Mouse (Mus musculus) MEL (cell line): Measurements from ENCODE around the gene Hoxa1. TPM values are rescaled to one million over a fixed set of nuclear protein-coding genes. Genes with fewer than 3 reads are reported as not detected.

Experiments
- DNase-seq: peaks from one replicate; pipeline ENCODE4 v3.0.0; 2011; ENCODE audit warnings: low read depth, low spot score
- H3K27ac ChIP-seq: 2 replicates; pipeline ENCODE4 v1.5.1; 2012; ENCODE audit warnings: low read depth, mild to moderate bottlenecking, control low read depth, low read length, moderate library complexity; ENCODE audit not compliant: control insufficient read depth
- H3K27me3 ChIP-seq, 2 experiments: fragments of 150-350 bp in 1 of 2; sonication (generic) in 1 of 2; 2 replicates each; pipeline ENCODE4 v1.6.1; 2012; ENCODE audit warnings: low read length in 2 of 2, mild to moderate bottlenecking in 2 of 2, improper control_type of control experiment in 1 of 2, moderate library complexity in 1 of 2; ENCODE audit not compliant: insufficient read depth in 2 of 2, control insufficient read depth in 1 of 2
- H3K36me3 ChIP-seq, 2 experiments: 2 replicates each; pipeline ENCODE4 v1.6.1; 2012 to 2014; ENCODE audit warnings: low read length in 2 of 2, improper control_type of control experiment in 1 of 2, inconsistent platforms in 1 of 2, mild to moderate bottlenecking in 1 of 2; ENCODE audit not compliant: insufficient read depth in 2 of 2, control insufficient read depth in 1 of 2
- H3K4me1 ChIP-seq, 2 experiments: fragments of 150-350 bp in 1 of 2; sonication (generic) in 1 of 2; 2 replicates each; pipeline ENCODE4 v1.6.1; 2012; ENCODE audit warnings: low read length in 2 of 2, improper control_type of control experiment in 1 of 2, mild to moderate bottlenecking in 1 of 2; ENCODE audit not compliant: insufficient read depth in 2 of 2, control insufficient read depth in 1 of 2
- H3K4me3 ChIP-seq, 2 experiments: fragments of 150-350 bp in 1 of 2; sonication (generic) in 1 of 2; 2 replicates each; pipeline ENCODE4 v1.5.1; 2012; ENCODE audit warnings: low read depth in 2 of 2, low read length in 2 of 2, mild to moderate bottlenecking in 2 of 2, moderate library complexity in 2 of 2, control low read depth in 1 of 2, improper control_type of control experiment in 1 of 2; ENCODE audit not compliant: control insufficient read depth in 1 of 2, insufficient read depth in 1 of 2
- H3K79me2 ChIP-seq: 2 replicates; pipeline ENCODE4 v1.6.1; 2012; ENCODE audit warnings: mild to moderate bottlenecking, low read length, moderate library complexity; ENCODE audit not compliant: control insufficient read depth, poor library complexity, insufficient read depth
- H3K9ac ChIP-seq: 2 replicates; pipeline ENCODE4 v1.6.1; 2012; ENCODE audit warnings: low read depth, mild to moderate bottlenecking, control low read depth, low read length, moderate library complexity; ENCODE audit not compliant: control insufficient read depth, poor library complexity, severe bottlenecking
- H3K9me3 ChIP-seq: fragments of 150-350 bp; sonication (generic); replicated peaks from 2 replicates; pipeline ENCODE4 v1.6.1; 2012; ENCODE audit warnings: mild to moderate bottlenecking, low read length, improper control_type of control experiment, moderate library complexity; ENCODE audit not compliant: insufficient read depth
- BHLHE40 ChIP-seq: IDR thresholded peaks from 2 replicates; pipeline ENCODE4 v1.6.1; 2012; ENCODE audit warnings: low read depth, mild to moderate bottlenecking, inconsistent platforms, low read length, improper control_type of control experiment, borderline replicate concordance
- CHD1 ChIP-seq: IDR thresholded peaks from 2 replicates; pipeline ENCODE4 v1.6.1; 2012; ENCODE audit warnings: low read depth, mild to moderate bottlenecking, inconsistent platforms, low read length, improper control_type of control experiment
- CTCF ChIP-seq, 3 experiments: IDR thresholded peaks in 2 of 3; conservative IDR thresholded peaks in 1 of 3; 2 replicates each; pipeline ENCODE4 v1.5.1; 2011 to 2012; ENCODE audit warnings: low read length in 3 of 3, low read depth in 2 of 3, mild to moderate bottlenecking in 2 of 3, improper control_type of control experiment in 1 of 3, inconsistent platforms in 1 of 3, mixed read lengths in 1 of 3, moderate library complexity in 1 of 3; ENCODE audit not compliant: control insufficient read depth in 1 of 3, insufficient read depth in 1 of 3, poor library complexity in 1 of 3, severe bottlenecking in 1 of 3
- E2F4 ChIP-seq: IDR thresholded peaks from 2 replicates; pipeline ENCODE4 v1.6.1; 2011; ENCODE audit warnings: low read depth, low read length, improper control_type of control experiment, borderline replicate concordance
- ELF1 ChIP-seq: IDR thresholded peaks from 2 replicates; pipeline ENCODE4 v1.6.1; 2014; ENCODE audit warnings: low read depth, mild to moderate bottlenecking, inconsistent platforms, low read length, improper control_type of control experiment, moderate library complexity
- GABPA ChIP-seq: IDR thresholded peaks from 2 replicates; pipeline ENCODE4 v1.6.1; 2012; ENCODE audit warnings: low read depth, mild to moderate bottlenecking, inconsistent platforms, low read length, improper control_type of control experiment, moderate library complexity
- GATA1 ChIP-seq: IDR thresholded peaks from 2 replicates; pipeline ENCODE4 v1.6.1; 2011; ENCODE audit warnings: low read depth, low read length, improper control_type of control experiment
- HCFC1 ChIP-seq: IDR thresholded peaks from 2 replicates; pipeline ENCODE4 v1.6.1; 2012; ENCODE audit warnings: low read depth, mild to moderate bottlenecking, inconsistent platforms, low read length, improper control_type of control experiment, moderate library complexity
- JUND ChIP-seq: IDR thresholded peaks from 2 replicates; pipeline ENCODE4 v1.6.1; 2011; ENCODE audit warnings: low read depth, mild to moderate bottlenecking, improper control_type of control experiment, low read length
- MEF2A ChIP-seq: IDR thresholded peaks from 2 replicates; pipeline ENCODE4 v1.6.1; 2014; ENCODE audit warnings: low read depth, mild to moderate bottlenecking, inconsistent platforms, low read length, improper control_type of control experiment; ENCODE audit not compliant: poor library complexity, insufficient replicate concordance, severe bottlenecking; ENCODE audit errors: extremely low read depth
- MXI1 ChIP-seq: IDR thresholded peaks from 2 replicates; pipeline ENCODE4 v1.6.1; 2011; ENCODE audit warnings: mild to moderate bottlenecking, low read depth, low read length, improper control_type of control experiment
- MYB ChIP-seq: IDR thresholded peaks from 2 replicates; pipeline ENCODE4 v1.6.1; 2011; ENCODE audit warnings: mild to moderate bottlenecking, low read depth, low read length, improper control_type of control experiment
- MYC ChIP-seq: IDR thresholded peaks from 2 replicates; pipeline ENCODE4 v1.6.1; 2011; ENCODE audit warnings: low read depth, mild to moderate bottlenecking, low read length, improper control_type of control experiment, moderate library complexity
- POLR2A ChIP-seq, 2 experiments: IDR thresholded peaks; 2 replicates each; pipeline ENCODE4 v1.6.1; 2011 to 2012; ENCODE audit warnings: low read length in 2 of 2, mild to moderate bottlenecking in 2 of 2, control low read depth in 1 of 2, improper control_type of control experiment in 1 of 2, low read depth in 1 of 2, moderate library complexity in 1 of 2; ENCODE audit not compliant: control insufficient read depth in 1 of 2, insufficient read depth in 1 of 2, poor library complexity in 1 of 2
- POLR2AphosphoS2 ChIP-seq: IDR thresholded peaks from 2 replicates; pipeline ENCODE4 v1.6.1; 2011; ENCODE audit warnings: low read length, improper control_type of control experiment
- POLR2AphosphoS5 ChIP-seq: IDR thresholded peaks from 2 replicates; pipeline ENCODE4 v1.6.1; 2012; ENCODE audit warnings: low read depth, borderline replicate concordance, mild to moderate bottlenecking, inconsistent platforms, low read length, moderate library complexity, mixed read lengths
- RAD21 ChIP-seq: IDR thresholded peaks from 2 replicates; pipeline ENCODE4 v1.6.1; 2011; ENCODE audit warnings: mild to moderate bottlenecking, low read depth, low read length, improper control_type of control experiment
- RCOR1 ChIP-seq: IDR thresholded peaks from 2 replicates; pipeline ENCODE4 v1.6.1; 2012; ENCODE audit warnings: low read depth, mild to moderate bottlenecking, inconsistent platforms, low read length, improper control_type of control experiment
- TAL1 ChIP-seq: IDR thresholded peaks from 2 replicates; pipeline ENCODE4 v1.6.1; 2012; ENCODE audit warnings: mild to moderate bottlenecking, inconsistent platforms, low read length, moderate library complexity, mixed read lengths
- TBP ChIP-seq: IDR thresholded peaks from 2 replicates; pipeline ENCODE4 v1.8.0; 2011; ENCODE audit warnings: low read depth, low read length, improper control_type of control experiment
- TCF12 ChIP-seq: IDR thresholded peaks from 2 replicates; pipeline ENCODE4 v1.6.1; 2014; ENCODE audit warnings: low read depth, mild to moderate bottlenecking, inconsistent platforms, low read length, improper control_type of control experiment, moderate library complexity
- USF1 ChIP-seq: IDR thresholded peaks from 2 replicates; pipeline ENCODE4 v1.6.1; 2014; ENCODE audit warnings: low read depth, mild to moderate bottlenecking, inconsistent platforms, low read length, improper control_type of control experiment, moderate library complexity
- ZC3H11A ChIP-seq: IDR thresholded peaks from 2 replicates; pipeline ENCODE4 v1.6.1; 2012; ENCODE audit warnings: low read depth, mild to moderate bottlenecking, inconsistent platforms, low read length, improper control_type of control experiment
- polyA plus RNA-seq, 2 experiments: library from polyadenylated mRNA; stranded (reverse) in 1 of 2; unstranded in 1 of 2; fragments of >175 nt in 1 of 2; fragments of >200 nt in 1 of 2; gene quantifications; 2 replicates each; pipeline versions ENCODE4 v1.2.1 to v1.2.4; 2012; ENCODE audit warnings: low replicate concordance in 2 of 2, low read depth in 1 of 2; ENCODE audit not compliant: insufficient read length in 2 of 2, insufficient read depth in 1 of 2, missing spikeins in 1 of 2
- total RNA-seq: library from RNA; depleted of rRNA; stranded (reverse); fragments of 300-350 nt; gene quantifications from 2 replicates; pipeline ENCODE4 v1.2.3, GENCODE M21; 2012

The Hoxa1 gene
- total and polyA plus RNA-seq, 3 experiments, result not detected

DNA sequence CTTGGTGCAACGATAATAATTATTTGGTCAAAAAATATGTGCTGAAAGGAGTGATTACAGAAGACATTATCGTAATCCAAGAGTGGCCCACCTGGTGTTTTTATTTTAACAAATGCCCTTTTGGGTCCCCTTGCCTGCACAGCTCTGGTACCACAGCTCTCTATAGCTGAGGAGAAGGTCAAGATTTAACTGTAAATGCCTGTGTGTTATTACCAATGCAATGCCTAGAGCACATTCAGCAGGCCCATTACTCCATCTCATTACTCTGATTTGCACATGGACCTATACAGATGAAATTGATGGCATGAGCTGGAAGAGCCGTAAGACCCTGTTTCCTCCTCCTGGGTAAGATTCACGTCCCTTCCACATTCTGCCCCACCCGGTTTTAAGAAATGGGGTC is 19.0 kb downstream of the Hoxa1 start:
- TF ChIP-seq POLR2AphosphoS2 (no peak), GATA1 (no peak), TCF12 (no peak), JUND (no peak), RAD21 (no peak), HCFC1 (no peak)
- H3K9ac ChIP-seq, result no peak overlapping the region

DNA sequence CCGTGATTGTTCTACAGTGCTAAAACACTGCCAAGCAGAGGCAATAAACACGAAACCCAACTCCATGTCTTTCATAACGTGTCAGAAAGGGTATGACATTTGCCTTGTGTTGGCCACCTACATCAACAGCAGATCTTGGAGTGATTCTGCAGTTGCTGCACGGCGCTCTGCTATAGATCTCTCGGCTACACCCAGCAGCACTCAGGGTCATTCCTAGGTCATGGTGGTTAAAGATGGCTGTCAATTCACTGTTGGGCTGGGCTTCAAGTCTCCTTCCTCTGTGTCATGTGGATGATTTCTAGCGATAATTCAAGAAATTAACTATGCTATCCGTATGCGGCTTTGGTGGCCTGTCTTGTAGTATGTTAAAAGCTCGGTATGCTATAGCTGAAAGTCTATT is 19.5 kb downstream of the Hoxa1 start:
- H3K4me1 ChIP-seq, result no peaks in the 10 kb centered on the region

More for the DNA sequence above, 19.0 kb downstream of the Hoxa1 start:
- no peak for DNase-seq
- H3K27ac ChIP-seq, result no peak overlapping the region
- no peaks in the 10 kb centered on the region for H3K79me2 ChIP-seq
- H3K27me3 ChIP-seq, result no peaks in the 10 kb centered on the region; a peak in 1 of 4 replicates
- no peak overlapping the region for H3K4me3 ChIP-seq
- H3K9me3 ChIP-seq, result no peaks in the 10 kb centered on the region
- no peaks in the 10 kb centered on the region for H3K4me1 ChIP-seq
- H3K36me3 ChIP-seq, result no peaks in the 10 kb centered on the region

DNA sequence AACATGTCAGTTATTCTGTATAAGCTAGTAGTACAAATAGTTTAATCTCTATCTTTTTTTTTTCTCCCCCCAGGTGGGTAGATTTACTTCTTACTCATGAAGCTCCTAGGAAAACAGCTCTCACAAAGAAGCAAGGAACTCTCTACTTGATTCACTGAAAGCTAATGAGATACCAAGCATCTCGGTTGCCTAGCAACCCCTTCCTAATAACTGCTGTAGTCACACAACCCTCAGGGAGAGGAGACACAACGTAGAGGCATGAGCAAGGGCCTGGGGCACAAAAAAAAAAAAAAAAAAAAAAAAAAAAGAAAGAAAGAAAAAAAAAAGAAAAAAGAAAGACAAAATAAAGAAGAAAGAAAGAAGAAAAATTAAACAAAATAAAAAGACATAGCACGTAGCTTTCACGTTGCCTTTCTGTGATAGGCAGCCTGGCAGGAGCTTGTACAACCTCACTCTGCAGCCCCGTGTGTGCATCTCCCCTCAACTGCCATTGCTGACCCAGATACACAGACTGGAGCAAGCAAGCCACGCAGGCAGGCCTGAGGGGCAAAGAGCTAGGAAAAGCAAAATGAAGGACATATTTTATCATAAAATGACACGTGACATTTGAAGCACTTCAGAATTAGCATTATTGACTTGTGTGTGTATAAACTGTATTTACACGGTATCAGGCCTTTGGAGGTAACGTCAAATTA is 20.1 kb downstream of the Hoxa1 start:
- TF ChIP-seq RCOR1 (no peak), BHLHE40 (no peak), MYB (no peak), MEF2A (no peak), TAL1 (no peak), HCFC1 (no peak), TCF12 (no peak), ELF1 (no peak), POLR2A (IDR thresholded peaks at IDR 0.05; ENCODE audit: control insufficient read depth in 1 of 2, insufficient read depth in 1 of 2, low read depth in 1 of 2, low read length in 2 of 2, poor library complexity in 1 of 2) (no peak), CHD1 (no peak), MXI1 (no peak), GATA1 (no peak), ZC3H11A (no peak), POLR2AphosphoS5 (no peak), E2F4 (no peak), TBP (no peak), GABPA (no peak), USF1 (no peak), CTCF (IDR thresholded peaks at IDR 0.05 in 2 of 3, conservative IDR thresholded peaks at IDR 0.05 in 1 of 3; ENCODE audit: control insufficient read depth in 1 of 3, insufficient read depth in 1 of 3, low read depth in 2 of 3, low read length in 3 of 3, poor library complexity in 1 of 3, severe bottlenecking in 1 of 3) (no peak)
- TF ChIP-seq, all 39 proteins: peak for 0

More for the DNA sequence above, 19.5 kb downstream of the Hoxa1 start:
- TF ChIP-seq GATA1, result no peak
- no peak for TF ChIP-seq MYC
- TF ChIP-seq, all 39 proteins: peak for 0
- Histone ChIP-seq H3K9ac (no peak overlapping the region), H3K27ac (no peak overlapping the region), H3K79me2 (no peaks in the 10 kb centered on the region), H3K27me3 (no peaks in the 10 kb centered on the region; a peak in 1 of 4 replicates), H3K9me3 (no peaks in the 10 kb centered on the region), H3K4me3 (no peak overlapping the region), H3K36me3 (no peaks in the 10 kb centered on the region)
- DNase-seq, result no peak

More for the DNA sequence above, 20.1 kb downstream of the Hoxa1 start:
- H3K27ac ChIP-seq, result no peak overlapping the region
- DNase-seq, result no peak
- no peaks in the 10 kb centered on the region for H3K36me3 ChIP-seq
- no peak overlapping the region for H3K9ac ChIP-seq
- H3K79me2 ChIP-seq, result no peaks in the 10 kb centered on the region
- no peak overlapping the region for H3K4me3 ChIP-seq
- no peaks in the 10 kb centered on the region for H3K9me3 ChIP-seq
- no peaks in the 10 kb centered on the region; a peak in 1 of 4 replicates for H3K27me3 ChIP-seq
- H3K4me1 ChIP-seq, result no peaks in the 10 kb centered on the region
